In the genomic region with DNA sequence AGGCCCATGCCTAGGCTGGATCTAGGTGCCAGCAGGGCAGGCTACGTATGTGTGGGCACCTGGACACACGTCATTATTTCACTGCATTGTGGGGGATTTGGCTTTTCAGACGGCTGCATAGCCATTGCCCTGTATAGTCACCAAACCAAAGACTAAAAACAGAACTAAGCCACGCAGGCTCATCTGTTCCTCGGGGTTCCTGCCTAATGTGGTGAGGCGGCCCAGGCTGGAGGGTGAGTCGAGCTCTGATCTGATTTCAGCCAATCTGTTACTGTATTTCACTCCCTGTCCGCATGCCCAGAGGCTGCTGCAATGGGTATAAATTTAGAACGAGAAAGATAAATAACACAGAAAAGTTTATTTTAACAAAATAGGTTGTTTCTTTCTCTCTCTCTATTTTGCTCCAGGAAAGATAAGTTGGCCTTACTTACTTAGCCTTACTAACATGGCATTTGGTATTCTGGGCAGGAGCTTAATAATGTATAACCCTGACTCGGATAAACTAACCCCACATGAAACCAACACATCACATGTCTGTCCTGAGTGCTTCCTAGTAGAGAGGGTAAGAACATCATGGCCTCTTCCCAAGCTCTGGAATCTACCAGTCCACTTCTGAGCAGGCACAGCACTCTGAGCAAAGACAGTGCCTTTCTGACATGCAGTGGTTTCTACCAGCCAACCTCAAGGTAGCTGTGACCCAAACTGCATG, we compare ENCODE assay signal across 25 mouse cellular contexts.
DNase-seq lines count a peak whose midpoint lies in the region; ATAC-seq and TF ChIP-seq lines count a peak whose summit lies in the region.
"Had no signal": no experiment of that assay in that cellular context is flagged by ENCODE, and none has a peak within 500 bp of the region (broad histone marks: within the 10 kb centered on the region; RNA-seq: fewer than 3 reads in every experiment).

No protein-coding gene starts in this region.

- WGBS in lung, adult 2 months = 79% methylated on average over 10 of the region's 10 CpGs
- WGBS in stomach, postnatal 0 days = 79% methylated on average over 10 of the region's 10 CpGs

- H3K36me3 ChIP-seq in stomach, postnatal 0 days (ENCODE audit: control insufficient read depth, insufficient read depth, low read length) = peaks cover 3% of the 10 kb centered on the region; the same call in 1 of the 2 replicates

- no peak for TF ChIP-seq POLR2A in lung, adult 2 months (IDR thresholded peaks at IDR 0.05; ENCODE audit: borderline replicate concordance, extremely low read depth, low read depth, low read length)

- DNase-seq in gastrocnemius, adult 18-20 months (ENCODE audit: low spot score) = peak; percentile 76
- DNase-seq in gastrocnemius, postnatal 4 days (ENCODE audit: low spot score in 2 of 2) = no peak
- DNase-seq in lung, postnatal 10 days = peak; percentile 24
- no peak for DNase-seq in lung, adult 2 months
- peak; percentile 59 to 73 for DNase-seq in gastrocnemius, adult 8-10 months (ENCODE audit: low spot score in 2 of 2)
- DNase-seq in stomach, postnatal 0 days (ENCODE audit: low spot score) = no peak
- no peak for DNase-seq in frontal cortex, postnatal 10 days (ENCODE audit: low spot score in 2 of 2)
- DNase-seq in kidney, postnatal 4 days = no peak
- DNase-seq: adrenal gland, adult 2 months; B cell, adult 2 months; heart, postnatal 4 days; kidney, adult 18-20 months; layer of hippocampus, postnatal 36 days; lung, adult 18-20 months; right cerebral cortex, postnatal 4 days had no signal

- no peak for ATAC-seq in stomach, postnatal 0 days (ENCODE audit: low FRiP score, low TSS enrichment)
- ATAC-seq: forebrain, embryonic 16.5 days; inflammation-experienced regulatory T-cells, adult 6 months; liver, embryonic 12.5 days; midbrain, embryonic 13.5 days had no signal

- H3K9me3 ChIP-seq in stomach, postnatal 0 days (ENCODE audit: control insufficient read depth, low read length) = no peaks in the 10 kb centered on the region
- H3K9me3 ChIP-seq: forebrain, embryonic 10.5 days; G1E; limb, embryonic 13.5 days; liver, embryonic 12.5 days; midbrain, embryonic 13.5 days; neural tube, embryonic 13.5 days had no signal

- H3K4me3 ChIP-seq in lung, adult 2 months (replicated peaks; ENCODE audit: extremely low read depth, low read depth, low read length) = no peak overlapping the region
- no peak overlapping the region for H3K4me3 ChIP-seq in stomach, postnatal 0 days (ENCODE audit: low read depth, low read length)
- H3K4me3 ChIP-seq: forebrain, embryonic 10.5 days; limb, embryonic 13.5 days; liver, embryonic 12.5 days; midbrain, embryonic 13.5 days; neural tube, embryonic 13.5 days had no signal

- H3K27me3 ChIP-seq in stomach, postnatal 0 days (ENCODE audit: control insufficient read depth, insufficient read depth, low read length) = no peaks in the 10 kb centered on the region
- H3K27me3 ChIP-seq: CH12.LX; limb, embryonic 13.5 days; liver, embryonic 12.5 days; midbrain, embryonic 13.5 days; neural tube, embryonic 13.5 days had no signal

- H3K4me2 ChIP-seq in stomach, postnatal 0 days (replicated peaks; ENCODE audit: low read depth) = no peak overlapping the region
- H3K4me2 ChIP-seq: hindbrain, embryonic 14.5 days; limb, embryonic 13.5 days; liver, embryonic 12.5 days; midbrain, embryonic 13.5 days; neural tube, embryonic 13.5 days had no signal

- 0 out of 2 replicates have a peak overlapping the region, but pooled peaks have one; percentile 2 for H3K27ac ChIP-seq in stomach, postnatal 0 days (replicated peaks)
- H3K27ac ChIP-seq: forebrain, embryonic 10.5 days; hindbrain, embryonic 14.5 days; limb, embryonic 13.5 days; liver, embryonic 12.5 days; midbrain, embryonic 13.5 days; neural tube, embryonic 13.5 days had no signal

- TF ChIP-seq EP300 in stomach, postnatal 0 days (optimal IDR thresholded peaks at IDR 0.05) = no peak

- no peak for TF ChIP-seq CTCF in lung, adult 2 months (IDR thresholded peaks at IDR 0.05; ENCODE audit: insufficient read depth, low read length)
- no peak for TF ChIP-seq CTCF in stomach, postnatal 0 days (IDR thresholded peaks at IDR 0.05; ENCODE audit: low read depth)

- H3K9ac ChIP-seq in stomach, postnatal 0 days (ENCODE audit: low read length) = no peak overlapping the region
- H3K9ac ChIP-seq: hindbrain, embryonic 14.5 days; limb, embryonic 13.5 days; liver, embryonic 12.5 days; midbrain, embryonic 13.5 days; neural tube, embryonic 13.5 days had no signal

- peaks cover 7% of the 10 kb centered on the region for H3K4me1 ChIP-seq in lung, adult 2 months (ENCODE audit: control insufficient read depth, insufficient read depth, low read length)
- peaks cover 2% of the 10 kb centered on the region; the same call in 1 of the 2 replicates for H3K4me1 ChIP-seq in stomach, postnatal 0 days (replicated peaks; ENCODE audit: control insufficient read depth, insufficient read depth)

Comparison
In these comparisons a context has a peak if more than half of its experiments do, and no peak if none do; other contexts are left out.
1. DNase-seq: peak in gastrocnemius, adult 18-20 months (single experiment), lung, postnatal 10 days (single experiment) and gastrocnemius, adult 8-10 months (2 of 2); none in gastrocnemius, postnatal 4 days (0 of 2), lung, adult 2 months (single experiment), stomach, postnatal 0 days (single experiment), frontal cortex, postnatal 10 days (0 of 2) and kidney, postnatal 4 days (0 of 2).